Mouse (Mus musculus) lung, postnatal 36 days (tissue): ENCODE measurements around the gene Ms4a4b.
"Not testable (repeated sequence)": the region's sequence is repeated elsewhere in the genome, so short reads cannot be mapped to it uniquely, and the experiment has no call there.

Experiments used
- DNase-seq: peaks from one replicate; pipeline ENCODE4 v3.0.0; 2022; ENCODE audit warnings: mixed read lengths

Ms4a4b gene

GRCm38 (mm10) chr19:11486599-11486998, 43.2 kb downstream of the Ms4a4b start:
- DNase-seq = no peak

- peak; percentile 31 for DNase-seq
Measured at GRCm38 (mm10) chr19:11491406-11492189, 48.2 kb downstream of the Ms4a4b start.

- no peak for DNase-seq
Measured at GRCm38 (mm10) chr19:11492671-11493070, 49.3 kb downstream of the Ms4a4b start.

- DNase-seq = peak; percentile 27
Measured at GRCm38 (mm10) chr19:11494519-11494918, 51.2 kb downstream of the Ms4a4b start.

- DNase-seq = no peak
Measured at GRCm38 (mm10) chr19:11496361-11496760, 53.0 kb downstream of the Ms4a4b start.

GRCm38 (mm10) chr19:11497300-11497699, 53.9 kb downstream of the Ms4a4b start:
- DNase-seq = not testable (repeated sequence)

- no peak for DNase-seq
Measured at GRCm38 (mm10) chr19:11500796-11501195, 57.4 kb downstream of the Ms4a4b start.

- DNase-seq = no peak
Measured at GRCm38 (mm10) chr19:11501326-11501725, 58.0 kb downstream of the Ms4a4b start.

- no peak for DNase-seq
Measured at GRCm38 (mm10) chr19:11504857-11505256, 61.5 kb downstream of the Ms4a4b start.

- DNase-seq = peak; percentile 13
Measured at GRCm38 (mm10) chr19:11513458-11513857, 70.1 kb downstream of the Ms4a4b start.

- no peak for DNase-seq
Measured at GRCm38 (mm10) chr19:11516246-11516645, 72.9 kb downstream of the Ms4a4b start, which contains the start of gene Ms4a6b. Ms4a6b (plus strand) TSS chr19:11516512.
